Mouse (Mus musculus): ENCODE data around the gene Plch2.

Plch2 gene

GRCm38 (mm10) chr4:155019336-155019847, 37.2 kb downstream of the Plch2 start:
- peak; percentile 94 for DNase-seq

- peak; percentile 87 for DNase-seq
These were observed 37.8 kb downstream of the Plch2 start for GRCm38 (mm10) chr4:155018601-155019335.

- DNase-seq: peak; percentile 70
These were observed 38.5 kb downstream of the Plch2 start for GRCm38 (mm10) chr4:155018066-155018465.

- peak; percentile 82 for DNase-seq
These were observed 39.2 kb downstream of the Plch2 start for GRCm38 (mm10) chr4:155017253-155017878.

GRCm38 (mm10) chr4:155016807-155017206, 39.8 kb downstream of the Plch2 start:
- DNase-seq: no peak

- no peak for DNase-seq
These were observed 41.0 kb downstream of the Plch2 start for GRCm38 (mm10) chr4:155015550-155015949.

GRCm38 (mm10) chr4:155014791-155015190, 41.8 kb downstream of the Plch2 start:
- peak; percentile 54 for DNase-seq

GRCm38 (mm10) chr4:155014244-155014643, 42.3 kb downstream of the Plch2 start:
- DNase-seq: no peak

GRCm38 (mm10) chr4:155012788-155013187, 43.8 kb downstream of the Plch2 start:
- DNase-seq: peak; percentile 86

- peak; percentile 86 for DNase-seq
These were observed 44.5 kb downstream of the Plch2 start for GRCm38 (mm10) chr4:155012115-155012514.

GRCm38 (mm10) chr4:155011312-155012025, 45.1 kb downstream of the Plch2 start:
- DNase-seq: peak; percentile 81

- DNase-seq: peak; percentile 94
These were observed 45.7 kb downstream of the Plch2 start for GRCm38 (mm10) chr4:155010870-155011269.

- DNase-seq: peak; percentile 57
These were observed 47.4 kb downstream of the Plch2 start for GRCm38 (mm10) chr4:155009216-155009615.

GRCm38 (mm10) chr4:155008075-155008474, 48.5 kb downstream of the Plch2 start:
- DNase-seq: peak; percentile 53

GRCm38 (mm10) chr4:155007641-155008040, 48.9 kb downstream of the Plch2 start:
- DNase-seq: peak; percentile 66

- peak; percentile 51 for DNase-seq
These were observed 50.3 kb downstream of the Plch2 start for GRCm38 (mm10) chr4:155006296-155006695.

- no peak for DNase-seq
These were observed 51.3 kb downstream of the Plch2 start for GRCm38 (mm10) chr4:155005278-155005677.

- DNase-seq: no peak
These were observed 57.2 kb downstream of the Plch2 start for GRCm38 (mm10) chr4:154999379-154999778.

- peak; percentile 46 for DNase-seq
These were observed 59.9 kb downstream of the Plch2 start for GRCm38 (mm10) chr4:154996572-154997154.

- DNase-seq: no peak
These were observed 61.7 kb downstream of the Plch2 start for GRCm38 (mm10) chr4:154994876-154995275.

GRCm38 (mm10) chr4:154986750-154987149, 69.8 kb downstream of the Plch2 start:
- DNase-seq: no peak

GRCm38 (mm10) chr4:154986096-154986495, 70.5 kb downstream of the Plch2 start:
- DNase-seq: peak; percentile 75

GRCm38 (mm10) chr4:154985151-154985777, 71.3 kb downstream of the Plch2 start:
- DNase-seq: no peak
